In genomic region chr2:78280219-78280915, GRCm38 (mm10) we compare ENCODE assay signal across 18 mouse cellular contexts.
DNase-seq lines count a peak whose midpoint lies in the region; ATAC-seq and TF ChIP-seq lines count a peak whose summit lies in the region.
"Had no signal": no experiment of that assay in that cellular context is flagged by ENCODE, and none has a peak within 500 bp of the region (broad histone marks: within the 10 kb centered on the region; RNA-seq: fewer than 3 reads in every experiment).

No protein-coding gene starts in this region.

- H3K27me3 ChIP-seq in hindbrain, postnatal 0 days (ENCODE audit: insufficient read depth, low read length), result no peaks in the 10 kb centered on the region
- H3K27me3 ChIP-seq in hindbrain, embryonic 12.5 days, result no peaks in the 10 kb centered on the region
- H3K27me3 ChIP-seq: midbrain, embryonic 13.5 days; neural tube, embryonic 13.5 days had no signal

- H3K4me3 ChIP-seq in gastrocnemius, adult 2 months, result no peak overlapping the region
- no peak overlapping the region for H3K4me3 ChIP-seq in hindbrain, postnatal 0 days (ENCODE audit: low read length)
- no peak overlapping the region for H3K4me3 ChIP-seq in hindbrain, embryonic 12.5 days
- H3K4me3 ChIP-seq: erythroblast, embryonic 14.5 days; layer of hippocampus, adult 2 months; midbrain, embryonic 13.5 days; neural tube, embryonic 13.5 days had no signal

- H3K9ac ChIP-seq in hindbrain, postnatal 0 days (replicated peaks; ENCODE audit: low read length), result no peak overlapping the region
- no peak overlapping the region for H3K9ac ChIP-seq in hindbrain, embryonic 12.5 days
- H3K9ac ChIP-seq: liver, embryonic 14.5 days; midbrain, embryonic 13.5 days; neural tube, embryonic 13.5 days had no signal

- peak; percentile 18 for DNase-seq in gastrocnemius, adult 2 months
- no peak for DNase-seq in gastrocnemius, postnatal 10 days
- peak; percentile 39 for DNase-seq in hindbrain, postnatal 0 days (ENCODE audit: low spot score)
- peak; percentile 28 for DNase-seq in brain, adult 2 months (ENCODE audit: low read depth, low spot score)
- peak; percentile 20 for DNase-seq in retina, embryonic 14.5 days (ENCODE audit: low spot score)
- DNase-seq in kidney, adult 8-10 months, result no peak
- DNase-seq: cerebellum, adult 8-10 months; kidney, adult 11 months; kidney, postnatal 14 days; layer of hippocampus, postnatal 36 days; spleen, adult 18-20 months had no signal

- ATAC-seq in hindbrain, postnatal 0 days, result 0 out of 2 replicates have a peak, but pooled peaks have one; percentile 43
- no peak for ATAC-seq in hindbrain, embryonic 12.5 days (ENCODE audit: low FRiP score)
- ATAC-seq: forebrain, embryonic 14.5 days; midbrain, embryonic 13.5 days had no signal

- H3K9me3 ChIP-seq in hindbrain, postnatal 0 days (ENCODE audit: low read length), result no peaks in the 10 kb centered on the region
- no peaks in the 10 kb centered on the region for H3K9me3 ChIP-seq in hindbrain, embryonic 12.5 days (replicated peaks)
- H3K9me3 ChIP-seq: midbrain, embryonic 13.5 days; neural tube, embryonic 13.5 days had no signal

- intact Hi-C loops in gastrocnemius, adult 2 months (cut with DNase I), result no loop called here

- WGBS in hindbrain, postnatal 0 days, result 66% methylated on average over 5 of the region's 5 CpGs
- WGBS in hindbrain, embryonic 12.5 days, result 82% methylated on average over 5 of the region's 5 CpGs

- H3K4me1 ChIP-seq in hindbrain, postnatal 0 days (ENCODE audit: insufficient read depth, low read length), result peaks cover 8% of the 10 kb centered on the region; the same call in 1 of the 2 replicates
- peaks cover 6% of the 10 kb centered on the region; the same call in 1 of the 2 replicates for H3K4me1 ChIP-seq in hindbrain, embryonic 12.5 days

- H3K27ac ChIP-seq in gastrocnemius, adult 2 months, result peak overlapping the region; percentile 56
- H3K27ac ChIP-seq in hindbrain, postnatal 0 days, result no peak overlapping the region
- no peak overlapping the region for H3K27ac ChIP-seq in hindbrain, embryonic 12.5 days
- H3K27ac ChIP-seq: layer of hippocampus, adult 2 months; liver, embryonic 14.5 days; midbrain, embryonic 13.5 days; neural tube, embryonic 13.5 days had no signal

- H3K4me2 ChIP-seq in hindbrain, postnatal 0 days (ENCODE audit: low read depth, low read length), result no peak overlapping the region
- H3K4me2 ChIP-seq in hindbrain, embryonic 12.5 days (replicated peaks), result no peak overlapping the region
- H3K4me2 ChIP-seq: midbrain, embryonic 13.5 days; neural tube, embryonic 13.5 days had no signal

- no peak for TF ChIP-seq CTCF in gastrocnemius, adult 2 months (IDR thresholded peaks at IDR 0.05)
- TF ChIP-seq CTCF in hindbrain, postnatal 0 days (IDR thresholded peaks at IDR 0.05; ENCODE audit: low read depth), result no peak

- H3K36me3 ChIP-seq in hindbrain, postnatal 0 days (ENCODE audit: insufficient read depth, low read length), result no peaks in the 10 kb centered on the region
- H3K36me3 ChIP-seq in hindbrain, embryonic 12.5 days, result no peaks in the 10 kb centered on the region
- H3K36me3 ChIP-seq: midbrain, embryonic 13.5 days; neural tube, embryonic 13.5 days had no signal

Comparison
In these comparisons a context has a peak if more than half of its experiments do, and no peak if none do; other contexts are left out.
1. DNase-seq: peak in gastrocnemius, adult 2 months (single experiment), hindbrain, postnatal 0 days (single experiment), brain, adult 2 months (single experiment) and retina, embryonic 14.5 days (single experiment); none in gastrocnemius, postnatal 10 days (single experiment) and kidney, adult 8-10 months (0 of 2).